In genomic region chr13:114914963-114915362, GRCm38 (mm10) we compare ENCODE assay signal across 19 mouse cellular contexts. TPM values are rescaled to one million over a fixed set of nuclear protein-coding genes. Genes with fewer than 3 reads are reported as not detected.
A peak's percentile ranks its signal among the peaks of the same experiment; 100 is the strongest.
DNase-seq lines count a peak whose midpoint lies in the region; ATAC-seq and TF ChIP-seq lines count a peak whose summit lies in the region.
"Had no signal": no experiment of that assay in that cellular context is flagged by ENCODE, and none has a peak within 500 bp of the region (broad histone marks: within the 10 kb centered on the region; RNA-seq: fewer than 3 reads in every experiment).

No protein-coding gene starts in this region.

- H3K4me2 ChIP-seq in intestine, embryonic 14.5 days (ENCODE audit: low read length) = no peak overlapping the region
- H3K4me2 ChIP-seq in liver, embryonic 14.5 days (ENCODE audit: low read depth) = no peak overlapping the region
- H3K4me2 ChIP-seq in stomach, embryonic 15.5 days = no peak overlapping the region
- H3K4me2 ChIP-seq in midbrain, embryonic 14.5 days (ENCODE audit: low read length) = no peak overlapping the region
- H3K4me2 ChIP-seq: heart, embryonic 15.5 days; midbrain, embryonic 12.5 days had no signal

- DNase-seq in intestine, embryonic 14.5 days (ENCODE audit: low spot score) = no peak
- no peak for DNase-seq in liver, embryonic 14.5 days (ENCODE audit: low read depth in 3 of 3, low spot score in 3 of 3)
- DNase-seq in midbrain, embryonic 14.5 days = no peak
- no peak for DNase-seq in gastrocnemius, postnatal 4 days (ENCODE audit: low spot score in 2 of 2)
- DNase-seq in c-Kit-positive CD71-positive TER-119-positive erythroid progenitor cells, embryonic 14.5 days (ENCODE audit: low spot score) = no peak
- DNase-seq: cerebellum, adult 8-10 months; gastrocnemius, postnatal 14 days; heart, adult 2 months; kidney, postnatal 36 days; left cerebral cortex, postnatal 4 days; lung, adult 2 months; lung, postnatal 4 days; right cerebral cortex, postnatal 25 days had no signal

- H3K27ac ChIP-seq in intestine, embryonic 14.5 days (ENCODE audit: low read depth) = no peak overlapping the region
- H3K27ac ChIP-seq in liver, embryonic 14.5 days = no peak overlapping the region
- peak overlapping the region; percentile 9; the same call in 1 of the 2 replicates for H3K27ac ChIP-seq in stomach, embryonic 15.5 days
- H3K27ac ChIP-seq in midbrain, embryonic 14.5 days (replicated peaks; ENCODE audit: low read depth, low read length) = no peak overlapping the region
- H3K27ac ChIP-seq: embryonic facial prominence, embryonic 10.5 days; heart, adult 2 months; heart, embryonic 15.5 days; midbrain, embryonic 12.5 days had no signal

- no peak overlapping the region for H3K9ac ChIP-seq in intestine, embryonic 14.5 days (ENCODE audit: low read length)
- H3K9ac ChIP-seq in liver, embryonic 14.5 days (replicated peaks) = no peak overlapping the region
- no peak overlapping the region for H3K9ac ChIP-seq in stomach, embryonic 15.5 days
- H3K9ac ChIP-seq in midbrain, embryonic 14.5 days (replicated peaks; ENCODE audit: low read length) = no peak overlapping the region
- H3K9ac ChIP-seq: heart, embryonic 15.5 days; midbrain, embryonic 12.5 days had no signal

- peak; percentile 42 for ATAC-seq in CD4-positive, CD25-positive, alpha-beta regulatory T cell, adult 4 months
- ATAC-seq in intestine, embryonic 14.5 days (replicated peaks; ENCODE audit: low FRiP score, low TSS enrichment, low read depth) = peak; percentile 85
- peak; percentile 33; the same call in 1 of the 2 replicates for ATAC-seq in liver, embryonic 14.5 days (ENCODE audit: insufficient read depth)
- ATAC-seq in stomach, embryonic 15.5 days (ENCODE audit: insufficient read depth, low FRiP score, low read depth) = peak; percentile 67; the same call in 1 of the 2 replicates
- no peak for ATAC-seq in midbrain, embryonic 14.5 days (ENCODE audit: low FRiP score, low TSS enrichment)
- ATAC-seq: hindbrain, embryonic 16.5 days had no signal

- H3K27me3 ChIP-seq in intestine, embryonic 14.5 days (replicated peaks; ENCODE audit: control insufficient read depth, insufficient read depth, low read length) = no peaks in the 10 kb centered on the region
- H3K27me3 ChIP-seq in liver, embryonic 14.5 days (ENCODE audit: control insufficient read depth, insufficient read depth, low read length) = no peaks in the 10 kb centered on the region
- H3K27me3 ChIP-seq in stomach, embryonic 15.5 days (replicated peaks) = no peaks in the 10 kb centered on the region
- H3K27me3 ChIP-seq in midbrain, embryonic 14.5 days (ENCODE audit: control insufficient read depth, insufficient read depth, low read length) = no peaks in the 10 kb centered on the region
- H3K27me3 ChIP-seq: heart, embryonic 15.5 days; midbrain, embryonic 12.5 days had no signal

- H3K9me3 ChIP-seq in intestine, embryonic 14.5 days (ENCODE audit: control insufficient read depth, low read length) = no peaks in the 10 kb centered on the region
- H3K9me3 ChIP-seq in liver, embryonic 14.5 days (ENCODE audit: control insufficient read depth, low read length) = no peaks in the 10 kb centered on the region
- H3K9me3 ChIP-seq in stomach, embryonic 15.5 days = no peaks in the 10 kb centered on the region
- peaks cover 1% of the 10 kb centered on the region for H3K9me3 ChIP-seq in midbrain, embryonic 14.5 days (ENCODE audit: control insufficient read depth, low read length)
- H3K9me3 ChIP-seq: heart, embryonic 15.5 days; midbrain, embryonic 12.5 days had no signal

- no peak for TF ChIP-seq EP300 in liver, embryonic 14.5 days (IDR thresholded peaks at IDR 0.05; ENCODE audit: low read depth)

- 51% methylated on average over 4 of the region's 4 CpGs for WGBS in intestine, embryonic 14.5 days
- 45% methylated on average over 4 of the region's 4 CpGs for WGBS in liver, embryonic 14.5 days (ENCODE audit: insufficient replicate concordance)
- WGBS in stomach, embryonic 15.5 days = 53% methylated on average over 4 of the region's 4 CpGs
- 88% methylated on average over 4 of the region's 4 CpGs for WGBS in midbrain, embryonic 14.5 days

- no peak for TF ChIP-seq CTCF in liver, embryonic 14.5 days (IDR thresholded peaks at IDR 0.05; ENCODE audit: low read depth)

- peaks cover 9% of the 10 kb centered on the region; the same call in 1 of the 2 replicates for H3K4me1 ChIP-seq in intestine, embryonic 14.5 days (replicated peaks; ENCODE audit: control insufficient read depth, insufficient read depth, low read length)
- H3K4me1 ChIP-seq in liver, embryonic 14.5 days (replicated peaks; ENCODE audit: control insufficient read depth in 2 of 2, insufficient read depth in 2 of 2, low read length in 1 of 2) = peaks cover 0 to 14% of the 10 kb centered on the region in 2 experiments; a peak in 2 of 4 replicates
- no peaks in the 10 kb centered on the region for H3K4me1 ChIP-seq in stomach, embryonic 15.5 days
- no peaks in the 10 kb centered on the region for H3K4me1 ChIP-seq in midbrain, embryonic 14.5 days (ENCODE audit: control insufficient read depth, insufficient read depth, low read length)
- H3K4me1 ChIP-seq: embryonic facial prominence, embryonic 10.5 days; midbrain, embryonic 12.5 days had no signal

- no peak overlapping the region for H3K4me3 ChIP-seq in intestine, embryonic 14.5 days (ENCODE audit: low read depth, low read length)
- no peak overlapping the region for H3K4me3 ChIP-seq in liver, embryonic 14.5 days (ENCODE audit: insufficient read depth in 1 of 2, low read depth in 2 of 2, low read length in 2 of 2)
- no peak overlapping the region for H3K4me3 ChIP-seq in stomach, embryonic 15.5 days (replicated peaks)
- no peak overlapping the region for H3K4me3 ChIP-seq in midbrain, embryonic 14.5 days (replicated peaks; ENCODE audit: low read depth, low read length)
- H3K4me3 ChIP-seq: embryonic facial prominence, embryonic 10.5 days; heart, adult 2 months; heart, embryonic 15.5 days; midbrain, embryonic 12.5 days had no signal

- no peaks in the 10 kb centered on the region for H3K36me3 ChIP-seq in intestine, embryonic 14.5 days (ENCODE audit: control insufficient read depth, insufficient read depth, low read length)
- H3K36me3 ChIP-seq in liver, embryonic 14.5 days (replicated peaks; ENCODE audit: control insufficient read depth, insufficient read depth, low read depth) = no peaks in the 10 kb centered on the region
- H3K36me3 ChIP-seq in stomach, embryonic 15.5 days = no peaks in the 10 kb centered on the region
- no peaks in the 10 kb centered on the region for H3K36me3 ChIP-seq in midbrain, embryonic 14.5 days (ENCODE audit: control insufficient read depth, insufficient read depth, low read length)
- H3K36me3 ChIP-seq: embryonic facial prominence, embryonic 10.5 days; heart, embryonic 15.5 days; midbrain, embryonic 12.5 days had no signal

RNA-seq across cellular contexts. Expression of gene Itga2, which starts 16.9 kb away (rescaled TPM):
- 1 to 10 TPM; 5.8 to 7.8 TPM for polyA plus RNA-seq in CD4-positive, CD25-positive, alpha-beta regulatory T cell, adult 4 months (2017; shearing (Covaris generic))
- 5.8 and 9.0 TPM in 2 replicates for polyA plus RNA-seq in intestine, embryonic 14.5 days (2014; fragmentation: Nextera tagmentation; extraction: Ambion mirVana)
- 0.29 and 0.47 TPM in 2 replicates for polyA plus RNA-seq in liver, embryonic 14.5 days (2012; rRNA removed)
- polyA plus RNA-seq in liver, embryonic 14.5 days (2014; fragmentation: Nextera tagmentation; extraction: Ambion mirVana) = 0.58 and 0.72 TPM in 2 replicates
- 8.6 and 9.2 TPM in 2 replicates for polyA plus RNA-seq in stomach, embryonic 15.5 days (2015; fragmentation: Nextera tagmentation; extraction: Ambion mirVana)
- 1.2 and 2.1 TPM in 2 replicates for polyA plus RNA-seq in midbrain, embryonic 14.5 days (2014; fragmentation: Nextera tagmentation; extraction: Ambion mirVana)
- total RNA-seq in gastrocnemius, postnatal 4 days (2021) = 10 to 100 TPM; 13.1 to 14.1 TPM
